Comparison of ENCODE assay signal across 19 mouse cellular contexts in genomic region chr8:61569721-61570120, GRCm38 (mm10).
DNase-seq lines count a peak whose midpoint lies in the region; TF ChIP-seq lines count a peak whose summit lies in the region.
"Had no signal": no experiment of that assay in that cellular context is flagged by ENCODE, and none has a peak within 500 bp of the region (broad histone marks: within the 10 kb centered on the region; RNA-seq: fewer than 3 reads in every experiment).

No protein-coding gene starts in this region.

- H3K4me3 ChIP-seq in heart, adult 2 months: no peak overlapping the region
- no peak overlapping the region for H3K4me3 ChIP-seq in left cerebral cortex, adult 2 months
- no peak overlapping the region for H3K4me3 ChIP-seq in embryonic fibroblast, embryonic 13.5 days (ENCODE audit: insufficient read depth, low read length)
- H3K4me3 ChIP-seq: embryonic facial prominence, embryonic 12.5 days; forebrain, embryonic 13.5 days; limb, embryonic 12.5 days; midbrain, embryonic 12.5 days had no signal

- peaks cover 4% of the 10 kb centered on the region for H3K79me2 ChIP-seq in heart, adult 2 months (replicated peaks; ENCODE audit: control insufficient read depth, insufficient read depth, low read length)

- no peak for TF ChIP-seq POLR2A in heart, adult 2 months (IDR thresholded peaks at IDR 0.05; ENCODE audit: insufficient read depth, low read depth, low read length)
- no peak for TF ChIP-seq POLR2A in embryonic fibroblast, embryonic 13.5 days (IDR thresholded peaks at IDR 0.05; ENCODE audit: low read depth, low read length)

- H3K9ac ChIP-seq in heart, adult 2 months (ENCODE audit: low read depth, low read length): peak overlapping the region; percentile 58
- H3K9ac ChIP-seq: embryonic facial prominence, embryonic 12.5 days; forebrain, embryonic 13.5 days; limb, embryonic 12.5 days; midbrain, embryonic 12.5 days had no signal

- peak overlapping the region; percentile 70 for H3K27ac ChIP-seq in heart, adult 2 months
- H3K27ac ChIP-seq in left cerebral cortex, adult 2 months: peak overlapping the region; percentile 76
- peak overlapping the region; percentile 21; the same call in 1 of the 2 replicates for H3K27ac ChIP-seq in embryonic fibroblast, embryonic 13.5 days (ENCODE audit: insufficient read depth, low read length)
- H3K27ac ChIP-seq: embryonic facial prominence, embryonic 12.5 days; forebrain, embryonic 13.5 days; limb, embryonic 12.5 days; midbrain, embryonic 12.5 days had no signal

- no peaks in the 10 kb centered on the region for H3K27me3 ChIP-seq in heart, adult 2 months (ENCODE audit: control insufficient read depth, insufficient read depth, low read length)
- H3K27me3 ChIP-seq: embryonic facial prominence, embryonic 12.5 days; forebrain, embryonic 13.5 days; limb, embryonic 12.5 days; midbrain, embryonic 12.5 days had no signal

- peaks cover 18% of the 10 kb centered on the region for H3K4me1 ChIP-seq in heart, adult 2 months (ENCODE audit: control insufficient read depth, insufficient read depth, low read length)
- peaks cover 26% of the 10 kb centered on the region for H3K4me1 ChIP-seq in embryonic fibroblast, embryonic 13.5 days (ENCODE audit: control insufficient read depth, insufficient read depth, low read length)
- H3K4me1 ChIP-seq: forebrain, embryonic 13.5 days; midbrain, embryonic 12.5 days had no signal

- WGBS in heart, adult 2 months: 38% methylated on average over 4 of the region's 4 CpGs

- intact Hi-C loops in heart, adult 2 months (cut with DNase I): loop anchor here (5.0 kb wide), 1 partner anchor 48 kb away; no protein-coding TSS in a partner anchor
- intact Hi-C loops in left cerebral cortex, adult 2 months (cut with DNase I): no loop called here
- intact Hi-C loops in left cerebral cortex, postnatal 36 days (cut with DNase I): no loop called here

- no peak for TF ChIP-seq CTCF in heart, adult 2 months (IDR thresholded peaks at IDR 0.05)
- no peak for TF ChIP-seq CTCF in left cerebral cortex, adult 2 months (IDR thresholded peaks at IDR 0.05)
- TF ChIP-seq CTCF in embryonic fibroblast, embryonic 13.5 days (IDR thresholded peaks at IDR 0.05; ENCODE audit: borderline replicate concordance, insufficient read depth, low read length): no peak

- peaks cover 9% of the 10 kb centered on the region for H3K36me3 ChIP-seq in heart, adult 2 months (ENCODE audit: control insufficient read depth, insufficient read depth, low read length)
- H3K36me3 ChIP-seq: G1E; midbrain, embryonic 12.5 days had no signal

- TF ChIP-seq EP300 in heart, adult 2 months (IDR thresholded peaks at IDR 0.05; ENCODE audit: insufficient read depth, low read depth, low read length): no peak

- DNase-seq in heart, adult 2 months: no peak
- DNase-seq in heart, adult 9 months (ENCODE audit: low spot score in 2 of 2): no peak
- DNase-seq in left cerebral cortex, adult 2 months (ENCODE audit: extremely low spot score in 1 of 2, low spot score in 2 of 2): no peak
- DNase-seq in left cerebral cortex, postnatal 36 days (ENCODE audit: low spot score in 2 of 2): no peak
- peak; percentile 16 for DNase-seq in adipocyte (ENCODE audit: low spot score)
- no peak for DNase-seq in adrenal gland, adult (ENCODE audit: inconsistent age in 2 of 2, low spot score in 1 of 2)
- DNase-seq in B cell, adult 2 months: no peak
- DNase-seq: adrenal gland, postnatal 25 days; cerebellum, postnatal 36 days; gastrocnemius, postnatal 25 days; kidney, postnatal 14 days; lung, postnatal 36 days; right cerebral cortex, postnatal 14 days had no signal

Comparison
In these comparisons a context has a peak if more than half of its experiments do, and no peak if none do; other contexts are left out.
1. H3K27ac ChIP-seq: peak in every context shown above with its lines; median percentile 76 in left cerebral cortex, adult 2 months; 70 in heart, adult 2 months; 21 in embryonic fibroblast, embryonic 13.5 days.